Mouse (Mus musculus): ENCODE results near the gene Acbd4.

DNA sequence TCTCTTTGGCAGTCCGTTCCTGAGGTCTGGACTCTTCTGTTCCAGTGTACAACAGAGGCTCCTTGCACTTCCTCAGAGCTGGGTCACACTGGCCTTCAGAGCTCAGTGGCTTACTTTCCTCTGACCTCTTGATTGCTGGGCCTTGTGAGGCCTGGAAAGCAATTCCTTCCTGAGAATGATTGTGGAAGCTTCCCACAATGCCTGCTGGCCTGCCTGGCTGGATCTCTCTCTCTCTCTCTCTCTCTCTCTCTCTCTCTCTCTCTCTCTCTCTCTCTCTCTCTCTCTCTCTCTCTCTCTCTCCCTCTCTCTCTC is 40.4 kb downstream of the Acbd4 start:
- no peak for TF ChIP-seq CTCF (IDR thresholded peaks at IDR 0.05; ENCODE audit: extremely low read depth, insufficient read depth, insufficient read length, insufficient replicate concordance)
- TF ChIP-seq POLR2A (IDR thresholded peaks at IDR 0.05; ENCODE audit: low read depth, low read length): no peak

All from spleen, adult 2 months (tissue).